Mouse (Mus musculus): ENCODE data around the gene Cmss1.

DNA sequence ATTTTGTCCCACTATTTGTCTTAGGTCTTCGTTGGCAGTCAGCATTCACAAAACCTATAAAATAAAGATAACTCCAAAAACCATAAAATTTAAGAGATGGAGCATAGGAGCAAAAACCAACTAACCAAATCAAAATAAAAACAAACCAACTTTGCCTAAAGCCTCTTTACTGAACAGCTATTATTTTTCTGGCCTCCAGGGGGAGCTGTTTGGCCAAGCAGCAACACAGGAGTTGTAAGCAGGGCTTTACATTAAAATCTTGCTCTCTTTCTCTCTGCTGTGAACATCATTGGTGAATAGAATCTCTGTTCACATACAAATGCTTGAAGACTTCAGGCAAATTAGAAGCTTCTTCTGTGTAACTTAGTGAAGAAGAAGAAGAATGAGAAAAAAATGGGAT, 5.1 kb upstream of the Cmss1 start:
- TF ChIP-seq CTCF (IDR thresholded peaks at IDR 0.05; ENCODE audit: borderline replicate concordance, insufficient read depth, low read length): 0 out of 2 replicates have a peak, but pooled peaks have one; percentile 27
- TF ChIP-seq POLR2A (IDR thresholded peaks at IDR 0.05; ENCODE audit: low read depth, low read length): no peak

Data from embryonic fibroblast, embryonic 13.5 days (primary cell).